Mouse (Mus musculus) cerebellum, adult 2 months (tissue): Measurements from ENCODE around the gene Ranbp1.

Experiments
- CTCF ChIP-seq: fragments of 200-500 bp; IDR thresholded peaks from 2 replicates; pipeline ENCODE4 v1.5.1; 2011; ENCODE audit warnings: low read depth, mild to moderate bottlenecking, control low read depth, low read length, moderate library complexity, borderline replicate concordance; ENCODE audit not compliant: insufficient read depth
- POLR2A ChIP-seq: fragments of 200-500 bp; IDR thresholded peaks from 2 replicates; pipeline ENCODE4 v1.6.1; 2011; ENCODE audit warnings: low read length, control low read depth, borderline replicate concordance; ENCODE audit not compliant: insufficient read depth

GRCm38 (mm10) chr16:18227187-18227586 is 21.3 kb downstream of the Ranbp1 start:
- TF ChIP-seq CTCF, result no peak
- no peak for TF ChIP-seq POLR2A
